Mouse (Mus musculus): ENCODE results near the gene Caskin2. TPM values are rescaled to one million over a fixed set of nuclear protein-coding genes. Genes with fewer than 3 reads are reported as not detected.
A peak's percentile ranks its signal among the peaks of the same experiment; 100 is the strongest.
"Not testable (repeated sequence)": the region's sequence is repeated elsewhere in the genome, so short reads cannot be mapped to it uniquely, and the experiment has no call there.

Gene Caskin2
- total RNA-seq (2014; fragmentation: Nextera tagmentation) = 1.9 and 5.1 TPM in 2 replicates
- 1.7 and 3.5 TPM in 2 replicates for total RNA-seq (2017)

- ATAC-seq (replicated peaks; ENCODE audit: poor library complexity, severe bottlenecking) = peak; percentile 81
These were observed at the start of gene Caskin2 for GRCm38 (mm10) chr11:115813507-115814296. TSS of gene Caskin2 (minus strand) at chr11:115813639.

- ATAC-seq (replicated peaks; ENCODE audit: poor library complexity, severe bottlenecking) = peak; percentile 89
These were observed 45.9 kb upstream of the Caskin2 start for GRCm38 (mm10) chr11:115859143-115859945.

GRCm38 (mm10) chr11:115858354-115858753 lies 44.9 kb upstream of the Caskin2 start, which contains the start of gene Myo15b:
TSS of gene Myo15b (plus strand) at chr11:115858406.
- ATAC-seq (replicated peaks; ENCODE audit: poor library complexity, severe bottlenecking) = no peak

GRCm38 (mm10) chr11:115857936-115858335 lies 44.5 kb upstream of the Caskin2 start:
- ATAC-seq (replicated peaks; ENCODE audit: poor library complexity, severe bottlenecking) = no peak

- not testable (repeated sequence) for ATAC-seq (replicated peaks; ENCODE audit: poor library complexity, severe bottlenecking)
These were observed 43.7 kb upstream of the Caskin2 start for GRCm38 (mm10) chr11:115857146-115857545.

- ATAC-seq (replicated peaks; ENCODE audit: poor library complexity, severe bottlenecking) = no peak
These were observed 41.2 kb upstream of the Caskin2 start for GRCm38 (mm10) chr11:115854674-115855073.

- ATAC-seq (replicated peaks; ENCODE audit: poor library complexity, severe bottlenecking) = no peak
These were observed 32.4 kb upstream of the Caskin2 start for GRCm38 (mm10) chr11:115845819-115846218.

GRCm38 (mm10) chr11:115844240-115844639 lies 30.8 kb upstream of the Caskin2 start:
- ATAC-seq (replicated peaks; ENCODE audit: poor library complexity, severe bottlenecking) = no peak

- no peak for ATAC-seq (replicated peaks; ENCODE audit: poor library complexity, severe bottlenecking)
These were observed 30.4 kb upstream of the Caskin2 start for GRCm38 (mm10) chr11:115843891-115844239.

- ATAC-seq (replicated peaks; ENCODE audit: poor library complexity, severe bottlenecking) = no peak
These were observed 29.9 kb upstream of the Caskin2 start for GRCm38 (mm10) chr11:115843141-115843890.

- no peak for ATAC-seq (replicated peaks; ENCODE audit: poor library complexity, severe bottlenecking)
These were observed 28.6 kb upstream of the Caskin2 start for GRCm38 (mm10) chr11:115841961-115842550.

GRCm38 (mm10) chr11:115841044-115841443 lies 27.6 kb upstream of the Caskin2 start:
- no peak for ATAC-seq (replicated peaks; ENCODE audit: poor library complexity, severe bottlenecking)

GRCm38 (mm10) chr11:115839732-115840131 lies 26.3 kb upstream of the Caskin2 start:
- ATAC-seq (replicated peaks; ENCODE audit: poor library complexity, severe bottlenecking) = no peak

GRCm38 (mm10) chr11:115838895-115839311 lies 25.5 kb upstream of the Caskin2 start:
- no peak for ATAC-seq (replicated peaks; ENCODE audit: poor library complexity, severe bottlenecking)

GRCm38 (mm10) chr11:115837606-115838345 lies 24.3 kb upstream of the Caskin2 start:
- ATAC-seq (replicated peaks; ENCODE audit: poor library complexity, severe bottlenecking) = no peak

- no peak for ATAC-seq (replicated peaks; ENCODE audit: poor library complexity, severe bottlenecking)
These were observed 23.4 kb upstream of the Caskin2 start for GRCm38 (mm10) chr11:115836656-115837395.

- no peak for ATAC-seq (replicated peaks; ENCODE audit: poor library complexity, severe bottlenecking)
These were observed 20.6 kb upstream of the Caskin2 start for GRCm38 (mm10) chr11:115834033-115834432.

GRCm38 (mm10) chr11:115833021-115833513 lies 19.6 kb upstream of the Caskin2 start:
- ATAC-seq (replicated peaks; ENCODE audit: poor library complexity, severe bottlenecking) = no peak

- no peak for ATAC-seq (replicated peaks; ENCODE audit: poor library complexity, severe bottlenecking)
These were observed 19.1 kb upstream of the Caskin2 start for GRCm38 (mm10) chr11:115832523-115832922.

All from granulocyte monocyte progenitor cell, adult 5-6 weeks (primary cell).